Comparison of ENCODE assay signal across 8 mouse cellular contexts in the genomic region with DNA sequence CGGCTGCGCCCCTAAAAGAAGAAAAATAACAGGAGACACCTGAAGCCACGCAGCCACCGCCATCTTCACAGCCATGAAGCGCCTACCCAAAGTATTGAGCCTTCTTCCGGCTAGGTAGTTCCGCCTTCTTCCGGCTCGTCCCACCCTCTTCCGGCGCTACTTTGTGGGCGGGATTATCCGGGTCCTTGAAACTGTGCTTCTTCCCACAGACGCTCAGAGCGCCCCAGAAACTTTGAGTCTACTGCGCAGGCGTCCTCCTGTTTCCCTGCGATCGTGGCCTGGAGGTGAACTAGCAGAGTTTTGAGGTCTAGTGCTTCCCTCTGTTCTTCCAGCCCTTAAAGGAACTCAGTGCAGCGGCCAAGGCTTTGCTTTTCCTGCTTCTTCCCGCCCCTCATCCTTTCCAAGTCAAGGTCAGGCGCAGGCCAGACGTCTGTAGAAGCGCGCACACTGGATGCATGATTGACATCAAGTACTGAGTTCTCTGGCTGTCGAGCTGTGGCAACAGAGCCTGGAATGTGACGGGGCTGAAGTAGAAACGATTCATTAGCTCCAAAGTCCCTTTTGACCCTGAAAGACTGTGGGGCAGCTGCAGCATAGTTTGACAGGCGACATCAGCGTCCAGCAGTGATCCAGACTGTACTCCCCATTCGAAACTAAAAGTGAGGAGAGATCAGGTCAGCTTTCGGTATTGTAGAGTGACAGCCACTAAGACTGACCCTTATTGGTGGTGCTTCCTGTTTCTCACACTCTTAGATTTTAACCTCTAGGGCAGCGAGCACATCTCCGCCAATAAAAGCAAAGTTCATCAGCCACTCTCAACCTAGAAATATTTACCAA. TPM values are rescaled to one million over a fixed set of nuclear protein-coding genes. Genes with fewer than 3 reads are reported as not detected.
DNase-seq lines count a peak whose midpoint lies in the region; ATAC-seq and TF ChIP-seq lines count a peak whose summit lies in the region.

TSS of gene Tmem87a (minus strand) at position 128 of the 837 bp plus-strand sequence.

- peak; percentile 98 for ATAC-seq in forebrain, embryonic 11.5 days (replicated peaks; ENCODE audit: low FRiP score)
- peak; percentile 99 for ATAC-seq in heart, embryonic 16.5 days (replicated peaks; ENCODE audit: extremely low read depth, insufficient read depth, low FRiP score)
- ATAC-seq in liver, embryonic 15.5 days (ENCODE audit: insufficient read depth), result peak; percentile 98
- ATAC-seq in neural tube, embryonic 12.5 days (ENCODE audit: low FRiP score, low read depth), result peak; percentile 99

- TF ChIP-seq EP300 in CH12.LX (IDR thresholded peaks at IDR 0.05; ENCODE audit: low read length), result peak; percentile 42

- no peaks in the 10 kb centered on the region for H3K27me3 ChIP-seq in CH12.LX (replicated peaks)
- no peaks in the 10 kb centered on the region for H3K27me3 ChIP-seq in forebrain, embryonic 11.5 days (ENCODE audit: control insufficient read depth, insufficient read depth, low read length)
- no peaks in the 10 kb centered on the region for H3K27me3 ChIP-seq in heart, embryonic 16.5 days (ENCODE audit: control insufficient read depth, insufficient read depth, low read length)
- no peaks in the 10 kb centered on the region for H3K27me3 ChIP-seq in liver, embryonic 15.5 days
- no peaks in the 10 kb centered on the region for H3K27me3 ChIP-seq in neural tube, embryonic 12.5 days (replicated peaks)

- H3K79me2 ChIP-seq in CH12.LX (replicated peaks; ENCODE audit: control insufficient read depth, extremely low read depth, insufficient read depth, poor library complexity, severe bottlenecking), result peaks cover 34% of the 10 kb centered on the region

- TF ChIP-seq POLR2A in CH12.LX (IDR thresholded peaks at IDR 0.05; ENCODE audit: low read depth, low read length), result peak; percentile 95

- peaks cover 0 to 17% of the 10 kb centered on the region in 2 experiments for H3K36me3 ChIP-seq in CH12.LX (replicated peaks in 1 of 2; ENCODE audit: control insufficient read depth in 1 of 2, insufficient read depth in 1 of 2, low read length in 1 of 2)
- H3K36me3 ChIP-seq in forebrain, embryonic 11.5 days (ENCODE audit: control insufficient read depth, insufficient read depth, low read length), result no peaks in the 10 kb centered on the region
- H3K36me3 ChIP-seq in heart, embryonic 16.5 days (ENCODE audit: control insufficient read depth, insufficient read depth), result no peaks in the 10 kb centered on the region; the same call in 1 of the 2 replicates
- H3K36me3 ChIP-seq in liver, embryonic 15.5 days (replicated peaks), result peaks cover 11% of the 10 kb centered on the region; the same call in 1 of the 2 replicates
- no peaks in the 10 kb centered on the region for H3K36me3 ChIP-seq in neural tube, embryonic 12.5 days

- TF ChIP-seq RAD21 in CH12.LX (IDR thresholded peaks at IDR 0.05; ENCODE audit: low read depth, low read length), result no peak

- TF ChIP-seq CTCF in CH12.LX (conservative IDR thresholded peaks at IDR 0.05 in 1 of 2, IDR thresholded peaks at IDR 0.05 in 1 of 2; ENCODE audit: low read depth in 2 of 2, low read length in 2 of 2), result no peak

- peak within 1 kb of the TSS; percentile 93 for H3K4me2 ChIP-seq in CH12.LX (ENCODE audit: insufficient read depth, low read depth, poor library complexity, severe bottlenecking)
- peak within 1 kb of the TSS; percentile 68 for H3K4me2 ChIP-seq in forebrain, embryonic 11.5 days (ENCODE audit: low read depth, low read length, severe bottlenecking)
- H3K4me2 ChIP-seq in heart, embryonic 16.5 days (ENCODE audit: low read depth, low read length), result peak within 1 kb of the TSS; percentile 81
- peak within 1 kb of the TSS; percentile 81 for H3K4me2 ChIP-seq in liver, embryonic 15.5 days
- H3K4me2 ChIP-seq in neural tube, embryonic 12.5 days (replicated peaks), result peak within 1 kb of the TSS; percentile 64

- dilution Hi-C loops in CH12.LX (cut with MboI; ENCODE audit: extremely low pct_ligation_motif_present, extremely low pct_unique_long_range_greater_than_20kb, low sequenced_read_pairs), result no loop called here

- DNase-seq in CH12.LX (ENCODE audit: extremely low read depth), result peak; percentile 97
- DNase-seq in c-Kit-positive CD71-positive TER-119-negative erythroid progenitor cells, embryonic 14.5 days (ENCODE audit: low read depth), result peak; percentile 98
- peak; percentile 95 for DNase-seq in forebrain, embryonic 11.5 days (ENCODE audit: low spot score)
- peak; percentile 96 to 97 for DNase-seq in kidney, postnatal 36 days
- peak; percentile 98 for DNase-seq in telencephalon, adult 2 months (ENCODE audit: low read depth, low spot score)

- no peaks in the 10 kb centered on the region for H3K9me3 ChIP-seq in CH12.LX (replicated peaks; ENCODE audit: low read length)
- H3K9me3 ChIP-seq in forebrain, embryonic 11.5 days (ENCODE audit: control insufficient read depth, low read length), result no peaks in the 10 kb centered on the region
- H3K9me3 ChIP-seq in heart, embryonic 16.5 days (replicated peaks; ENCODE audit: control insufficient read depth, low read length), result no peaks in the 10 kb centered on the region
- no peaks in the 10 kb centered on the region for H3K9me3 ChIP-seq in liver, embryonic 15.5 days (replicated peaks)
- H3K9me3 ChIP-seq in neural tube, embryonic 12.5 days, result 0 out of 2 replicates have a peak, but pooled peaks cover 4% of the 10 kb centered on the region

- in situ Hi-C loops in CH12.LX (cut with MboI; ENCODE audit: low pct_ligation_motif_present, low pct_unique_long_range_greater_than_20kb, low sequenced_read_pairs), result no loop called here

- peak within 1 kb of the TSS; percentile 72 for H3K9ac ChIP-seq in CH12.LX (ENCODE audit: insufficient read depth, low read depth)
- peak within 1 kb of the TSS; percentile 66 for H3K9ac ChIP-seq in forebrain, embryonic 11.5 days (ENCODE audit: low read length)
- peak within 1 kb of the TSS; percentile 87 for H3K9ac ChIP-seq in heart, embryonic 16.5 days (ENCODE audit: low read length)
- H3K9ac ChIP-seq in liver, embryonic 15.5 days, result peak within 1 kb of the TSS; percentile 72
- peak within 1 kb of the TSS; percentile 61 for H3K9ac ChIP-seq in neural tube, embryonic 12.5 days

- WGBS in forebrain, embryonic 11.5 days, result 2% methylated on average over 34 of the region's 34 CpGs
- under 1% methylated on average over 34 of the region's 34 CpGs for WGBS in heart, embryonic 16.5 days
- under 1% methylated on average over 34 of the region's 34 CpGs for WGBS in liver, embryonic 15.5 days (ENCODE audit: insufficient replicate concordance)
- 1% methylated on average over 34 of the region's 34 CpGs for WGBS in neural tube, embryonic 12.5 days

- peak within 1 kb of the TSS; percentile 74 to 93 (median 88) for H3K4me3 ChIP-seq in CH12.LX (replicated peaks in 1 of 3; ENCODE audit: low read depth in 2 of 3, low read length in 2 of 3, poor library complexity in 1 of 3)
- H3K4me3 ChIP-seq in forebrain, embryonic 11.5 days (ENCODE audit: low read depth, low read length), result peak within 1 kb of the TSS; percentile 78
- peak within 1 kb of the TSS; percentile 75 for H3K4me3 ChIP-seq in heart, embryonic 16.5 days (ENCODE audit: low read length)
- peak within 1 kb of the TSS; percentile 83 for H3K4me3 ChIP-seq in liver, embryonic 15.5 days (replicated peaks)
- peak within 1 kb of the TSS; percentile 66 for H3K4me3 ChIP-seq in neural tube, embryonic 12.5 days

- H3K4me1 ChIP-seq in CH12.LX (ENCODE audit: control insufficient read depth in 1 of 2, insufficient read depth in 2 of 2), result peaks cover 3 to 22% of the 10 kb centered on the region in 2 experiments; a peak in 3 of 4 replicates
- H3K4me1 ChIP-seq in forebrain, embryonic 11.5 days (replicated peaks; ENCODE audit: control insufficient read depth, insufficient read depth, low read length), result 0 out of 2 replicates have a peak, but pooled peaks cover 2% of the 10 kb centered on the region
- peaks cover 15% of the 10 kb centered on the region for H3K4me1 ChIP-seq in heart, embryonic 16.5 days (ENCODE audit: control insufficient read depth, insufficient read depth, low read length)
- peaks cover 38% of the 10 kb centered on the region for H3K4me1 ChIP-seq in liver, embryonic 15.5 days (replicated peaks)
- peaks cover 11% of the 10 kb centered on the region for H3K4me1 ChIP-seq in neural tube, embryonic 12.5 days

- H3K27ac ChIP-seq in CH12.LX (ENCODE audit: insufficient read depth, low read depth), result peak within 1 kb of the TSS; percentile 91
- peak within 1 kb of the TSS; percentile 81 for H3K27ac ChIP-seq in forebrain, embryonic 11.5 days (ENCODE audit: low read depth, low read length)
- peak within 1 kb of the TSS; percentile 100 for H3K27ac ChIP-seq in heart, embryonic 16.5 days (ENCODE audit: low read length)
- H3K27ac ChIP-seq in liver, embryonic 15.5 days (replicated peaks), result peak within 1 kb of the TSS; percentile 97
- peak within 1 kb of the TSS; percentile 38 for H3K27ac ChIP-seq in neural tube, embryonic 12.5 days

TF ChIP-seq in CH12.LX, 34 proteins besides CTCF, POLR2A, EP300 and RAD21 (continues in another document):
- TF ChIP-seq E2F4 (IDR thresholded peaks at IDR 0.05; ENCODE audit: insufficient replicate concordance, low read depth, low read length) (no peak), ZNF384 (IDR thresholded peaks at IDR 0.05; ENCODE audit: low read depth, low read length) (no peak), NELFE (IDR thresholded peaks at IDR 0.05; ENCODE audit: low read depth, low read length) (peak; percentile 95), SMC3 (IDR thresholded peaks at IDR 0.05; ENCODE audit: low read depth, low read length) (no peak), ZMIZ1 (IDR thresholded peaks at IDR 0.05; ENCODE audit: low read depth, low read length) (peak; percentile 91), ZC3H11A (IDR thresholded peaks at IDR 0.05; ENCODE audit: low read depth, low read length) (no peak), IRF4 (IDR thresholded peaks at IDR 0.05; ENCODE audit: low read depth, low read length) (peak; percentile 61), JUND (conservative IDR thresholded peaks at IDR 0.05; ENCODE audit: low read depth, low read length) (no peak), MXI1 (IDR thresholded peaks at IDR 0.05; ENCODE audit: low read depth, low read length) (peak; percentile 78), MEF2A (IDR thresholded peaks at IDR 0.05; ENCODE audit: borderline replicate concordance, low read depth, low read length) (no peak), POLR2AphosphoS2 (IDR thresholded peaks at IDR 0.05; ENCODE audit: low read depth, low read length) (peak; percentile 90; the same call in 1 of the 2 replicates), SIN3A (IDR thresholded peaks at IDR 0.05; ENCODE audit: low read length) (peak; percentile 91)

RNA-seq across cellular contexts. Expression of gene Tmem87a, which starts in this region (rescaled TPM):
- total RNA-seq in CH12.LX (2012; rRNA removed) (26.0 and 27.3 TPM in 2 replicates), CH12.LX (2014; rRNA removed) (43.5 and 48.9 TPM in 2 replicates)
- polyA plus RNA-seq in CH12.LX (2012; ENCODE audit: insufficient read length, low read depth), result 28.5 and 30.5 TPM in 2 replicates
- polyA plus RNA-seq in forebrain, embryonic 11.5 days (2014; fragmentation: Nextera tagmentation; extraction: Ambion mirVana), result 6.0 and 10.6 TPM in 2 replicates
- polyA plus RNA-seq in heart, embryonic 16.5 days (2015; fragmentation: Nextera tagmentation; extraction: Ambion mirVana), result 5.4 and 7.7 TPM in 2 replicates
- 2.6 and 3.6 TPM in 2 replicates for polyA plus RNA-seq in liver, embryonic 15.5 days (2015; fragmentation: Nextera tagmentation; extraction: Ambion mirVana)
- 6.8 and 8.0 TPM in 2 replicates for polyA plus RNA-seq in neural tube, embryonic 12.5 days (2016; fragmentation: Nextera tagmentation; extraction: Ambion mirVana)

Comparison
In these comparisons a context has a peak if more than half of its experiments do, and no peak if none do; other contexts are left out.
1. Peak in every context shown above with its lines: DNase-seq, ATAC-seq, H3K4me3 ChIP-seq and H3K27ac ChIP-seq.
2. H3K27ac ChIP-seq: peak in every context shown above with its lines; median percentile 100 in heart, embryonic 16.5 days; 97 in liver, embryonic 15.5 days; 91 in CH12.LX; 81 in forebrain, embryonic 11.5 days; 38 in neural tube, embryonic 12.5 days.